Mouse (Mus musculus): Measurements from ENCODE around the gene Tekt4.

DNA sequence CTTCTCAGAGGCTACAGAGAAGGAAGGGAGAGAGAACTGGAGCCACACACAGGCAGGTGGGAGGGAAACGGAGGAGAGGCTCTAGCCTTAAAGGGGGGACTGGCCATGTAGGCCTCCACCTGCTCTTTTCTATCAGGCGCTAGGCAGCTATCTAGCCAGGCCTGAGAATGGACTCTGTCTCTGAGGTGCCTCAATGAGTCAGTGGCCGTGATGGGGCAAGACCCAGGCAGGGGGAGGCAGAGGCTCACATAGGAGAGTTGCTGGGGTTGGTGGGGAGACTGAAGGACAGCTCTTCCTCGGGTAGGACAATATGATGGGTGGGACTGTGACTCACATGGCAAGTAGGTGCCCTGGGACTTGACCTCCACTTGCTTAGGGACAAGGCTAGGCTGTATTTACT is 4.1 kb upstream of the Tekt4 start:
- TF ChIP-seq CTCF (IDR thresholded peaks at IDR 0.05; ENCODE audit: low read depth), result no peak
- TF ChIP-seq EP300 (IDR thresholded peaks at IDR 0.05; ENCODE audit: low read depth), result no peak
